Mouse (Mus musculus) hindbrain, embryonic 16.5 days (tissue): ENCODE measurements around the gene Adora1. TPM values are rescaled to one million over a fixed set of nuclear protein-coding genes. Genes with fewer than 3 reads are reported as not detected.
A peak's percentile ranks its signal among the peaks of the same experiment; 100 is the strongest.

ENCODE experiments used
- ATAC-seq: fragments of 200-750 bp; cut with Nextera tagmentation; 2 replicates; pipeline ENCODE4 v1.8.0; 2017; ENCODE audit warnings: moderate TSS enrichment, moderate library complexity
- H3K27ac ChIP-seq: fragments of 300-500 bp; sonication (generic); 2 replicates; pipeline ENCODE4 v1.5.1; 2014; ENCODE audit warnings: low read depth, mild to moderate bottlenecking, control low read depth, low read length, moderate library complexity
- H3K27me3 ChIP-seq: fragments of 300-500 bp; sonication (generic); replicated peaks from 2 replicates; pipeline ENCODE4 v1.6.1; 2014; ENCODE audit warnings: low read length; ENCODE audit not compliant: control insufficient read depth, insufficient read depth
- H3K36me3 ChIP-seq: fragments of 300-500 bp; sonication (generic); 2 replicates; pipeline ENCODE4 v1.6.1; 2014; ENCODE audit warnings: mild to moderate bottlenecking, low read length, moderate library complexity, mixed read lengths; ENCODE audit not compliant: control insufficient read depth, insufficient read depth
- H3K4me1 ChIP-seq: fragments of 300-500 bp; sonication (generic); 2 replicates; pipeline ENCODE4 v1.6.1; 2014; ENCODE audit warnings: low read depth, low read length; ENCODE audit not compliant: control insufficient read depth, insufficient read depth
- H3K4me2 ChIP-seq: fragments of 300-500 bp; sonication (generic); 2 replicates; pipeline ENCODE4 v1.6.1; 2014; ENCODE audit warnings: mild to moderate bottlenecking, low read length, control low read depth, moderate library complexity
- H3K4me3 ChIP-seq: fragments of 300-500 bp; sonication (generic); 2 replicates; pipeline ENCODE4 v1.5.1; 2014; ENCODE audit warnings: mild to moderate bottlenecking, low read length, control low read depth, moderate library complexity
- H3K9ac ChIP-seq: fragments of 300-500 bp; sonication (generic); 2 replicates; pipeline ENCODE4 v1.6.1; 2014; ENCODE audit warnings: low read depth, mild to moderate bottlenecking, control low read depth, low read length, moderate library complexity
- H3K9me3 ChIP-seq: fragments of 300-500 bp; sonication (generic); 2 replicates; pipeline ENCODE4 v1.6.1; 2014; ENCODE audit warnings: mild to moderate bottlenecking, low read length, moderate library complexity; ENCODE audit not compliant: control insufficient read depth
- WGBS: fragments of 180-500 bp; shearing (Covaris S2); extraction: QIAGEN DNeasy Blood & Tissue Kit; methylation state at CpG from one replicate; pipeline ENCODE4 v1.1.7; 2014; 5-methylcytosine and 5-hydroxymethylcytosine counted together
- polyA plus RNA-seq: library from polyadenylated mRNA; unstranded; fragments of >200 nt; fragmentation: Nextera tagmentation; extraction: Ambion mirVana; gene quantifications from 2 replicates; pipeline ENCODE4 v1.2.1, GENCODE M21; 2015

Adora1 gene
- polyA plus RNA-seq, 1 experiment from 2014 or later = 35.9 TPM

DNA sequence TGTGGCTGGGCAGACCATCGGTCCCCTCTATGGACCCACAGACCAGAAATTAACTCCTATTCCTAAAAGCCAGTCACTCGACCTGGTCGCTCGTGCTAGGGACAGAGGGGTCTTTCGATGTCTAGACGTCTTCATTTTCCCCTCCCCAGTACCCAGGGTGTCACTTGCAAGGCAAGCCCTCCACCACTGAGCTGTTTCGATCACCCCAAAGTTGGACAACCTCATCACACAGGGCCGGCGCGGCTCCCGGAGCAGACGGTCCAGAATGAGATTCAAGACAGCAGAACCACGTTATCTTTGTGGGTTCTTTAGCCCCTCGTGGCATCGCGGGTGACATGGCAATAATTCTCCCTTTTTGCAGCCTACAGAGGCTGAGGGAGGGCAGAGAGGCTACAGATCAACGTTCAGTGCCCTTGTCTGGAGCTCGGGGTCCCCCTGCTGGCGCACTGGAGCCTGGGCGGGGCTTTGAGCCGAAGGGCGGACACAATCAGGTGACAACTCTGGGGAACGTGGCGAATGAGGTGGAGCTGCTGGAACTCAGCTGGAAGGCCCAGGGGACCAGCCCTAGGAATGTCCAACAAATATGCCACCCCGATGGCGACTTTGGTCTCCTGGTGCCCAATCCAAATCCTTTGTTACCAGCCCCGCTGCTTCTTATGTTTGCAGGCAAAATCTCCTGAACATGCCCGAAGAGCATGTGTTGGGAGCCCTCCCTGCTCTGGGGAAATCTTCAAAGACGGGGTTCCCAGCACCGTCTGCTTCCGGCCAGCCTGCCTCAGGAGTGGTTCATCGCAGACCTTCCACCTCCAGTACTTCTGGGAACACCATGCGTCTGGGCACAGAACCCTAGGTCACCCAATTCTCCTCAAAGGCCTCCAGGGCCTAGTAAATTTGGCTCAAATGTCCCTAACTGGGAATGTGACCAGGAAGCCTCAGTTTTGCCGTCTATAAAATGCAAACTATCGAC is 9.0 kb upstream of the Adora1 start:
- Histone ChIP-seq H3K36me3 (no peaks in the 10 kb centered on the region), H3K9me3 (no peaks in the 10 kb centered on the region), H3K27ac (no peak overlapping the region), H3K4me1 (peaks cover 6% of the 10 kb centered on the region), H3K9ac (peak overlapping the region; percentile 53), H3K4me2 (peak overlapping the region; percentile 56), H3K4me3 (peak overlapping the region; percentile 21), H3K27me3 (no peaks in the 10 kb centered on the region)
- WGBS = 25% methylated on average over 35 of the region's 35 CpGs
- peak; percentile 87 for ATAC-seq

- no peaks in the 10 kb centered on the region for H3K27me3 ChIP-seq
- ATAC-seq = no peak
- H3K9me3 ChIP-seq = no peaks in the 10 kb centered on the region
- no peak overlapping the region for H3K27ac ChIP-seq
- no peaks in the 10 kb centered on the region for H3K36me3 ChIP-seq
- WGBS = 71% methylated on average over 6 of the region's 6 CpGs
- H3K9ac ChIP-seq = peak overlapping the region; percentile 53; the same call in 1 of the 2 replicates
- H3K4me3 ChIP-seq = no peak overlapping the region
- H3K4me1 ChIP-seq = peaks cover 6% of the 10 kb centered on the region
- H3K4me2 ChIP-seq = no peak overlapping the region
Observed at GRCm38 (mm10) chr1:134243505-134243904, 8.3 kb upstream of the Adora1 start.

GRCm38 (mm10) chr1:134242286-134242685 is 7.1 kb upstream of the Adora1 start:
- H3K36me3 ChIP-seq = no peaks in the 10 kb centered on the region
- no peak overlapping the region for H3K4me2 ChIP-seq
- H3K9ac ChIP-seq = no peak overlapping the region
- H3K4me1 ChIP-seq = peaks cover 6% of the 10 kb centered on the region
- no peak overlapping the region for H3K4me3 ChIP-seq
- 81% methylated on average over 2 of the region's 2 CpGs for WGBS
- no peak overlapping the region for H3K27ac ChIP-seq
- H3K9me3 ChIP-seq = no peaks in the 10 kb centered on the region
- H3K27me3 ChIP-seq = no peaks in the 10 kb centered on the region
- ATAC-seq = no peak

DNA sequence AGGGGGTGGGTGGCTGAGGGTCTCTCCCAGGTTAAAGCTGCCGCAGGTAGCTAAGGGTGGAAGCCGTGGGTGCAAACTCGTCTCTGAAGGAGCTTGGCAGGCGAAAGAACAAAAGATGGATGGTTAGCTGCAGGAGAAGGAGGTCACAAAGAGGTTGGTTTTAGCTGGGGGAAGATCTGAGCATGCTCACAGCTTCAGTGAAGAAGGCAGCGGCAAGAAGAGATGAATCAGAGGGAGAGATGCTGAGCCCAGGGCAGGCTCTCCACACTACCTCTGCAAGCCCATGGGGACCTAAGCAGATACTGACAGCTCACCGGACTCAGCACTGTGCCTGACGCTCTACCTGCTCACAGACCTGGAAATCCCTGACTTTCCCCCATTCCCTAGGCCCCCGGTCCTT is 6.1 kb upstream of the Adora1 start:
- no peaks in the 10 kb centered on the region for H3K27me3 ChIP-seq
- peaks cover 6% of the 10 kb centered on the region for H3K4me1 ChIP-seq
- WGBS = 66% methylated on average over 8 of the region's 8 CpGs
- no peak for ATAC-seq
- no peak overlapping the region for H3K4me3 ChIP-seq
- H3K9me3 ChIP-seq = no peaks in the 10 kb centered on the region
- H3K27ac ChIP-seq = no peak overlapping the region
- no peaks in the 10 kb centered on the region for H3K36me3 ChIP-seq
- H3K9ac ChIP-seq = no peak overlapping the region
- no peak overlapping the region for H3K4me2 ChIP-seq

- Histone ChIP-seq H3K9me3 (no peaks in the 10 kb centered on the region), H3K4me1 (peaks cover 11% of the 10 kb centered on the region), H3K27ac (no peak overlapping the region), H3K27me3 (no peaks in the 10 kb centered on the region), H3K4me2 (no peak overlapping the region), H3K4me3 (no peak overlapping the region), H3K9ac (no peak overlapping the region), H3K36me3 (no peaks in the 10 kb centered on the region)
- no peak for ATAC-seq
- WGBS = 88% methylated on average over 9 of the region's 9 CpGs
Observed at GRCm38 (mm10) chr1:134240701-134241100, 5.5 kb upstream of the Adora1 start.

- no peaks in the 10 kb centered on the region for H3K36me3 ChIP-seq
- H3K9ac ChIP-seq = no peak overlapping the region
- H3K27me3 ChIP-seq = no peaks in the 10 kb centered on the region
- H3K27ac ChIP-seq = no peak overlapping the region
- H3K9me3 ChIP-seq = no peaks in the 10 kb centered on the region
- 91% methylated on average over 3 of the region's 3 CpGs for WGBS
- H3K4me2 ChIP-seq = no peak overlapping the region
- no peak overlapping the region for H3K4me3 ChIP-seq
- no peak for ATAC-seq
- peaks cover 32% of the 10 kb centered on the region for H3K4me1 ChIP-seq
Observed at GRCm38 (mm10) chr1:134237438-134237837, 2.2 kb upstream of the Adora1 start.

DNA sequence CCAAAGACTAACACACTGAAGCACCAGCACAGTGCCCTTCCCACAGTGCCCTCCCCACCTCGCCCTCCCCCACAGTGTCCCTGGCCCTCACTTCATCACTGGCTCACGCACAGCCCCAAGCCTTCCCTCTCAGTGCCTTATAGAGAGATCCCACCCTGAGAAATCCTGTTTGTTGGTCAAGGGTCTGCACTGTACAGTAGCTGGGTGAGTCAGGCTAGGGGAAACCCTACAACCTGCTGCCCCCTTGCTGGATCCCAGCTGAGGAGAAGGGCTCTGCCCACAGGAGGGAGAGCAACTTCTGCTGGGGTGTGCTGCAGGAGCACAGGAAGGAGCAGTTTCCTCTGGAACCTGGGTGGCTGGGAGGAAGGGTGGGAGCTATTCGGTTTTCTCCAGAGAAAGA is 911 bp upstream of the Adora1 start:
- Histone ChIP-seq H3K27ac (no peak overlapping the region), H3K9ac (no peak overlapping the region), H3K4me1 (peaks cover 37% of the 10 kb centered on the region), H3K36me3 (no peaks in the 10 kb centered on the region), H3K27me3 (no peaks in the 10 kb centered on the region), H3K4me2 (peak overlapping the region; percentile 94), H3K9me3 (no peaks in the 10 kb centered on the region), H3K4me3 (no peak overlapping the region)
- ATAC-seq = no peak
- WGBS = 21% methylated on average over 3 of the region's 3 CpGs

DNA sequence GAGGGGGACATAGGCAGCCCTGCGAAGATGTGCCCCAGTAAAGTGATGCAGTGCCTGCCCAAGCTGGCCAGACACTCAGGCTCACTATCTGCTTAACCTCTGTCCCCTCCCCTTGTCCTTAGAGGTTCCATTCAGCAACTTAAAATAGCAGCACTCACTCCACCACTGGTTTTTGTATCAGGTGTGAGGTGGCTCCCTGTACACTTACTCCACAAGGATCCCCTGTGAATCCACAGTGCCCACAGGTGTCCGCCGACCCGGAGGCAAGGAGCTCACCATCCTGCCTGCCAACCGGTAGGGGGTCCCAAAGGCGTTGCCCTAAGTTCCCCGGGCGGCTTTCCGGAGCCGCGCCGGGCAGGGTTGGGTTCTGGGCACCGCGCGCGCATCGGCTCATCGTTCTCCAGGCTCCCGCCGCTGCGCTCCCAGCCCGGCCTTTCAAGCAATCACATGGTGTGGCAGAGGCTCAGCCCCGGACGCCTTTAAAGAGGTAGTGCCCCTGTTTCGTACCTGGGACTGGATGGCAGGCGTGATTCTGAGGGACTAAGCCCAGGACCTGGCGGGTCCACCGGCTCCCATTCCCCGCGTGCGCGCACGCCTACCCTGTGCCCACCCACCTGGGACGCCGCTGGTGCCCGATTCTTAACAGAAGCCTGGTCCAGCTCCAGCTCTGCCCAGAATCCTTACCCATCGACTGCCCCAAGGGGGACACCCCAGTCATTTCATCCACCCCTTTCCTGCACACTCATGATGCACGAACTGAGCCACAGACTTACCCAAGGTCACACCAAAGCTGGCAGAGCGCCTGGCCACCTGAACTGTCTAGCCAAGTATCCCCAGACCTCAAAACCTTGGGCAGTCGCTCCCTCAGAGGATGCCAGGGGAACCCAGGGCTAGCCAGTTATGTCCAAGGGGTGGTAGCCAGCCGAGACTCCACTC is 508 bp downstream of the Adora1 start:
- Histone ChIP-seq H3K27ac (peak overlapping the region; percentile 30), H3K4me2 (peak overlapping the region; percentile 94), H3K4me1 (peaks cover 37% of the 10 kb centered on the region), H3K9ac (peak overlapping the region; percentile 72), H3K4me3 (peak overlapping the region; percentile 54), H3K36me3 (no peaks in the 10 kb centered on the region), H3K9me3 (no peaks in the 10 kb centered on the region), H3K27me3 (no peaks in the 10 kb centered on the region)
- WGBS = under 1% methylated on average over 41 of the region's 41 CpGs
- peak; percentile 74 for ATAC-seq
